Mouse (Mus musculus) right cerebral cortex, postnatal 25 days (tissue): ENCODE results near the gene Gm10639.
"Not testable (repeated sequence)": the region's sequence is repeated elsewhere in the genome, so short reads cannot be mapped to it uniquely, and the experiment has no call there.

Source experiments
- DNase-seq: peaks from one replicate; pipeline ENCODE4 v3.0.0; 2022

Gene Gm10639

DNA sequence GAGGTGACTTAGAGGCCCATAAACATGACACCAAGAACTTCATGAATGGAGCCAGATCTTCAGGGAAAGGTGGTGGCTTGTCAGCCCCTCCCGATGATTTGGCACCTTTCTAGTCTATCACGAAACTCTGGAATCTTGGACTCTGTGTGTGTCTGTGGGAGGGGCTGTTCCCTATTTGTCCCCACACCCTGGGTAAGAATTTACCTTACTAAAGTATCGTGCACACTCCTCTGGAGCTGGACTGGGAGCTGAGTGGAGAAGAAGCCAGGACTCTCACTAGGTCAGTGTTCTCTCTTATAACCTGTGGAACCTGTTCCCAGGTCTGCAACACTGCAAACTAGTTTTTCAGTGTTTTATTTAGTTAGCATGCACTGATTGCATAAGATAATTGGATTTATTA, at the start of gene Gm10639:
Gene Gm10639, plus strand, starts transcription at position 201 of the 400 bp plus-strand sequence.
- not testable (repeated sequence) for DNase-seq

DNA sequence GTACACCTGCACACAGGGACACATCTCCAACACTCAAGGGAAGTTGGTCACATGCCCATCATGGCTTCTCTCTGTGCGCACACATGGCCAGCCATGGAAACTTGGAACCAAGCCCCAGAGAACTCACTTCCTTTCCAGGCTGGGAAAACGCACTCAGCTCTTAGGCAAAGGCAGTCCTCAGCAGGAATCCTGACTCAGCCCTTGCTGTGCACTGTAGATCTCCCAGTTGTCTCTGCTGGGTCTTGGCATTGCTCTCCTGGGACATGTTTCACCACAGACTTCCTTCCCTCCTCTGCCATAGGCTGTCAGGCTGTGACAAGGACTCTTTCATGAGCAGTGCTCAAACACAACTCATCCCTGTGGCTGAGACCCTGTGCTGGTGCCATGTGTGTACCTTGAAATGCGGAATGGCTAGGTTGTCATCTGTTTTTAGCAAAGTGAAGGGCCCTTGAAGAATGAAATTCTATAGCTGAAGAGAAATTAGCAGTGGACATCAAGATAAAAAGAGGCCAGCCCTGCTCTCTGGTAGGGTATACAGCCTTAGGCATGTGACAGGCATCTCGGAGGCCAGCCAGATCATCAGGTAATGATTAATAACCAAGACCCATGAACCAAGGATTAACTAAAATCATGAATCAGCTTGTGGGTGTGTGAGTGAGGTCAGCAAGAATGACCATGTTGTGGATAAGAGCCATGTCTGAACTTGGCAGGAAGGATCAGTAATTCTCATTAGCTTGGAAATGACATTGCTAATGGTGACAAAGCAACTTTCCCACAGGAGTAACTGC, 33.8 kb upstream of the Gm10639 start:
- not testable (repeated sequence) for DNase-seq

DNA sequence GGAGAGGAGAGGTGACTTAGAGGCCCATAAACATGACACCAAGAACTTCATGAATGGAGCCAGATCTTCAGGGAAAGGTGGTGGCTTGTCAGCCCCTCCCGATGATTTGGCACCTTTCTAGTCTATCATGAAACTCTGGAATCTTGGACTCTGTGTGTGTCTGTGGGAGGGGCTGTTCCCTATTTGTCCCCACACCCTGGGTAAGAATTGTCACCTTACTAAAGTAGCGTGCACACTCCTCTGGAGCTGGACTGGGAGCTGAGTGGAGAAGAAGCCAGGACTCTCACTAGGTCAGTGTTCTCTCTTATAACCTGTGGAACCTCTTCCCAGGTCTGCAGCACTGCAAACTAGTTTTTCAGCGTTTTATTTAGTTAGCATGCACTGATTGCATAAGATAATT, 32.8 kb upstream of the Gm10639 start, which contains the start of gene Gm3776:
Gene Gm3776, plus strand, starts transcription at position 216 of the 400 bp plus-strand sequence.
- not testable (repeated sequence) for DNase-seq

DNA sequence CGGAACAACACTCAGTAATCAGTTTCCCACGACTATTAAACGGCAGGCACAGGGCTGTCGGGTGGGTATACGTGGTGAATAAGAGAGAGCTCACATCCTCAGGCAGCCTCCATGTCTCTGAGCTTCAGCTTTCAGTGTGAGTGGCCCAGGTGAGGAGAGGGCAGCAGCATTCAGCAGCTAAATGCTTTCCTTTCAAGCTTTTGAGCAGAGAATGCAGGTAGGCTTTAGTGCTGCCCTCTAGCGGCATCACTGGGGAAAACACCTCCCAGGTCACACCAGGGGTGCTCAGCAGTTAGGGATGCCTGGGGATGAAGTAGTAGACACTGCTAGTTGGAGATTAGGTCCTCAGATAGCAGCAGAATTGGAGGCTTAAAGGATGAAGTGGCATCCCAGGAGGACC, 30.0 kb upstream of the Gm10639 start:
- DNase-seq, result peak; percentile 4

DNA sequence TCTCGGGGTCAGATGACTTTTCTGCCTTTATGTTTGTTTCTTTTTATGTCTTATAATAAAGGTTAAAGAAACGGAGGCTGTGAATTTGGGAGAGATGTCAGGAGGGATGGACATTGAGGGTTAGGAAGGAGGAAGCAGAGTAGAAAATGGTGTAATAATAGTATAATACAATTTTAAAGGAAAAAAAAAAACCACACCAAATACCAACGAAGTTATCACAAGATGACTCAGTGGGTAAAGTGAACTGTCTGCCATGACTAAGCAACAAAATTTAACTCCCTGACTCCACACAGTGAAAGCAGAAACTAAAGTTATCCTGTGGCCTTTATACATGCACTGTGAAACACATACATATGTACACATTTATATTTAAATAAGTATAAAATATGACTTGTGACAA, 18.8 kb upstream of the Gm10639 start:
- not testable (repeated sequence) for DNase-seq

DNA sequence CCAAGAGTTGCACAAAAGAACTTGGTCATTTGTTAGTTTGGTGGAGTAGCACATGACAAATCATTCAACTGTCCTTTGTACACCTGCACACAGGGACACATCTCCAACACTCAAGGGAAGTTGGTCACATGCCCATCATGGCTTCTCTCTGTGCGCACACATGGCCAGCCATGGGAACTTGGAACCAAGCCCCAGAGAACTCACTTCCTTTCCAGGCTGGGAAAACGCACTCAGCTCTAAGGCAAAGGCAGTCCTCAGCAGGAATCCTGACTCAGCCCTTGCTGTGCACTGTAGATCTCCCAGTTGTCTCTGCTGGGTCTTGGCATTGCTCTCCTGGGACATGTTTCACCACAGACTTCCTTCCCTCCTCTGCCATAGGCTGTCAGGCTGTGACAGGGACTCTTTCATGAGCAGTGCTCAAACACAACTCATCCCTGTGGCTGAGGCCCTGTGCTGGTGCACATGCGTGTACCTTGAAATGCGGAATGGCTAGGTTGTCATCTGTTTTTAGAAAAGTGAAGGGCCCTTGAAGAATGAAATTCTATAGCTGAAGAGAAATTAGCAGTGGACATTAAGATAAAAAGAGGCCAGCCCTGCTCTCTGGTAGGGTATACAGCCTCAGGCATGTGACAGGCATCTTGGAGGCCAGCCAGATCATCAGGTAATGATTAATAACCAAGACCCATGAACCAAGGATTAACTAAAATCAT, 7.6 kb upstream of the Gm10639 start:
- DNase-seq, result not testable (repeated sequence)

DNA sequence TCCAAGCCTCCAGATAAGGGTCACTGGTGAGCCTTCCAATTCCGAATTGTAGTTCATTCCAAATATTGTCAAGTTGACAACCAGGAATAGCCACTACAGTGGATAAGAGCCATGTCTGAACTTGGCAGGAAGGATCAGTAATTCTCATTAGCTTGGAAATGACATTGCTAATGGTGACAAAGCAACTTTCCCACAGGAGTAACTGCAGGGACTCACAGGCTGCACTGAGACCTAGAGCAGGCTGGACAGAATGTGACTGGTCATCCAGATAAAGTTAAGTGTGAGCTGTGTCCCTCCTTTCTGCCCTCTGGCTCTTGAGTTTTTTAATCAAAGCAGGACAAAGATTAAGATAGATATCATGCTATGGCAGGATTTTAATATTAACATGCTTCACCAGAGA, 660 bp upstream of the Gm10639 start:
- not testable (repeated sequence) for DNase-seq

DNA sequence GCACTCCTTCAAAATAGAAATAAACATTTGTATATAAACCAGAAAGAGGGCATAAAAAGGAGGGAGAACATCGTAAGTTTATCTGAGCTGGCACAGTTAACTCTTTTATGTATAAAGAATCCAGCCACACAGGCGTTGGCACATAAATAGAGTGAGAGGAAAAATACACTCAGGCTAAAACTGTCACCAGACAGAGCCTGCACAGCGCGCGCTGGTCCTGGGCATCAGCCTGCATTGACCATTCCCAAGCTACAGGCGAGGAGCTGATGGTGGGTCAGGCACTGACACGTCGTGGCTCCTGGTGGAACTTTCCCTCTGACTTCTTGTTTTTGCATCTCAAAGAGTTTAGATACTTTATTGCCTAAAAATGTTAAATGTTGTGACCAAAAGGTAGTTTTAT, 2.7 kb downstream of the Gm10639 start:
- DNase-seq, result not testable (repeated sequence)

DNA sequence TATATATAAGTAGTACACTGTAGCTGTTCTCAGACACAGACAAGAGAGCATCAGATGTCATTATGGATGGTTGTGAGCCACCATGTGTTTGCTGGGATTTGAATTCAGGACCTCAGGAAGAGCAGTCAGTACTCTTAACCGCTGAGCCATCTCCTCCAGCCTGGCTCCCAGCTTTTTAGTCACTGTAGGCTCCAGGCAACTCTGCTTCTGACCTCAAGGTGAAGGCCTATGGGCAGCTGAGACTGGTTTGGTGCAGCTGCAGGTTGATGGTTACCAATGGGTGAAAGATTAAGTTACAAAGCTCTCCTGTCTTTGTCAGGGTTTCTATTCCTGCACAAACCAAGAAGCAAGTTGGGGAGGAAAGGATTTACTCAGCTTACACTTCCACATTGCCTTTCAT, 4.0 kb downstream of the Gm10639 start:
- not testable (repeated sequence) for DNase-seq

DNA sequence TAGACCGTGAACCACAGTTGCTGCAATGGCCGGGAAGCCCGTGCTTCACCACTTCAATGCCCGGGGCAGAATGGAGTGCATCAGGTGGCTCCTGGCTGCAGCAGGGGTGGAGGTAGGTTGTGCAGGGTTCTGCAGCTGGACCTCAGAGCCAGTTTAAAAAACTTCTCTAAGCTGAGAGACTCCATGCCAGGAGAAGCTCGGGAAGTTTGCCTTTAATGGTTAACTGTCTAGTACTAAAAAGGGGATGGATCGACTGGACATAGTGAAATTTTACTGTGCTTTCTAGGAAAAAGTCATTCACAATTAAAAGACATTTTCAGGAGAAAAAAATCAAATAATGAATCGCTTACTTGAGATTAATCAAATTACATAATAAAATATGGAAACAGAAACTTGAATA, 5.1 kb downstream of the Gm10639 start:
- DNase-seq, result not testable (repeated sequence)

DNA sequence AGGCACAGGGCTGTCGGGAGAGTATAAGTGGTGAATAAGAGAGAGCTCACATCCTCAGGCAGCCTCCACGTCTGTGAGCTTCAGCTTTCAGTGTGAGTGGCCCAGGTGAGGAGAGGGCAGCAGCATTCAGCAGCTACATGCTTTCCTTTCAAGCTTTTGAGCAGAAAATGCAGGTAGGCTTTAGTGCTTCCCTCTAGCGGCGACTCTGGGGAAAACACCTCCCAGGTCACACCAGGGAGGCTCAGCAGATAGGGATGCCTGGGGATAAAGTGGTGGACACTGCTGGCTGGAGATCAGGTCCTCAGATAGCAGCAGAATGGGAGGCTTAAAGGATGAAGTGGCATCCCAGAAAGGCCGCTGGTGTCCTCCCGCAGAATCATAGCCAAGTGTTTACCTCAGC, 6.4 kb downstream of the Gm10639 start:
- DNase-seq, result peak; percentile 5

DNA sequence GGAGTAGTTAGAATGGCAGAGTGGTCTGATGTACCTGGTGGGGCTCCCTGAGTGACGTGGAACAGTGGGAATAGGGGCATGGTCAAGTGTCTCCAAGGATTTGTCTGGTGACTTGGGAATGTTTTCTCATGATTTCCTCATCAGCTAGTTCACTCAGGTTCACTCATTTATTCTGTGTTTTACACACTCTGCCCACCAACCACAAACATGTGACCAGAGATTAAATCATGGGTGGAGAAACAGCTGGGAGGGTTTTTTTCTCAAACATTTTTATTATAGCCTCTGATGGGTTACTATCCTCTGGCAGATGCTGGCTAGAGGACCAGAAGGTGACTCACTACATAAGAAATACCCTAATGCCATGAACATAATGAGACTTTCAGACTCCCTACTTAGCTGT, 8.5 kb downstream of the Gm10639 start:
- no peak for DNase-seq

DNA sequence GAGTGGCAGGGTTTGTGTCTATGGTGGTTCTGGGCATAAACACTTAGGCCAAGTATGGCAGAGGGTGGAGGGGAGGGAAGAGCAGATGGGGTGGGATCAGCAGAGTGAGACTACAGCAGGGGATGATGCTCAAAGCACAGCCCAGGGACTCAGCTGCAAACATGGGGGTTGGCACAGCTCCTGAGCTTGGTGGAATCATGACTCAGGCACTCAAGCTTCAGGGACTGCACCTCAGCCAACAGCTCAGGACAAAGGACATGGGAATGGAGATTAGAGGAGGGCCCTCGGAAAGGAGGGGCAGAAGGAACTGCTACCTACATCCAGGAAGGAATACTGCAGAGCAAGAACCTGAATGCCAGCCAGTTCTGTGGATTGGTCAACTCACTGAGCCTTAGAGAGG, 9.4 kb downstream of the Gm10639 start:
- DNase-seq, result not testable (repeated sequence)

DNA sequence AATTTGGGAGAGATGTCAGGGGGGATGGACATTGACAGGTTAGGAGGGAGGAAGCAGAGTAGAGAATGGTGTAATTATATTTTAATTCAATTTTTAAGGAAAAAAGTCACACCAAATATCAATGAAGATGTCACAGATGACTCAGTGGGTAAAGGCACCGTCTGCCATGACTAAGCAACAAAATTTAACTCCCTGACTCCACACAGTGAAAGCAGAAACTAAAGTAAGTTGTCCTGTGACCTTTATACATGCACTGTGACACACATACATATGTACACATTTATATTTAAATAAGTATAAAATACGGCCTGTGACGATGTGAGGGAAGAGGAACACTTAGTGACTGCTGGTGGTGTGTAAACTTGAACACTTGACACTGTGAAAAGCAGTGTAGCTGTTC, 18.4 kb downstream of the Gm10639 start:
- not testable (repeated sequence) for DNase-seq

DNA sequence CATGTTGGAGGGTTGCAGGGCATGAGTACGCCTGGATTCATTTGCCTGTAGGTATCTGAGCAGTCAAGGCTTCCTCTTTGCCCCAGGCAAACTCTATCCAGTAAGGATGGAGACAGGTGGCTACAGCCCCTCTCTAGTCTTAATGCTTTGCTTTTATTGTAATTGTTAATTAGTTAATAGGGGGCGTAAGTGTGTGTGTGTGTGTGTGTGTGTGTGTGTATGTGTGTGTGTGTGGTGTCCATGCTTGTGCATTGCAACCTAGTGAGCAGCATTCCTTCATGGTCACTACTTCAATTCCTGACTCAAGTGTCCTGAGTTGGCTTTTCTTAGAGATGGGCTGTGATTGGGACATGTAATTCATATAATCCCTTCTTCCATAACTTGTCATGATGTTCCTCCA, 25.0 kb downstream of the Gm10639 start, which contains the start of gene Omt2a:
Gene Omt2a, minus strand, starts transcription at position 101 of the 400 bp plus-strand sequence.
- DNase-seq, result no peak

DNA sequence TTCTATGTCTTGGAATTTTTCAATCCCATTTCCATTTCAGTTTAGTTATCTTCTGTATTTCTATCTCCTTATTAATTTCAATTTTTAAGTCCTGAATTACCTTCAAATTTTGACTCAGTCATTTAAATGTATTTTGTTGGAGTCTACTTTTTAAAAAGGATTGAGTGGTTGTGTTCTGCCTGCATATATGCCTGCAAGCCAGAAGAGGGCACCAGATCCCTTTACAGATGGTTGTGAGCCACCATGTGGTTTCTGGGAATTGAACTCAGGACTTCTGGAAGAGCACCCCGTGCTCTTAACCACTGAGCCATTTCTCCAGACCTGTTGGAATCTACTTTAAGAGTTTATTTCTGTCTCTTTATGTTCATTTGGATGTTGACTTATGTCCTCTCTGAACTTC, 29.8 kb downstream of the Gm10639 start:
- DNase-seq, result no peak

DNA sequence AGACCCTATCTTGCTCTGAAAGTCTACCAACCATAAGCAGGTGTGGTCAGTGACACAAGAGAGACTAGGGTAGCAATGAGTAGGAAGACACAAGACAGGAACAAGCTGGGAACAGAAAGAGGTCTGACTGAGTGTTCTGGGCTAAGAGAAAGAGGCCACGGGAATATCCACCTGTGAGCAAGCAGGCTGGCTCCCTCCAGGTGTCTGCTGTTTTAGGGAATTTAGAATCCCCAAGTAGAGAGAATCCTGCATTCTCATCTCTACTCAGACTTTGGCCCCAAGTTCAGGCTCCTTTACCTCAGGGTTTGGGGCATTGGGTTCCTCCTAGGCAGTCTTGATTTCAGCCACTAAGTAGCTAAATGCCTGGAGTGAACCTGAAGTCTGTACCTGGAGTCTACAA, 37.6 kb downstream of the Gm10639 start, which contains the start of gene Omt2b:
Gene Omt2b, plus strand, starts transcription at position 301 of the 400 bp plus-strand sequence.
- DNase-seq, result not testable (repeated sequence)

DNA sequence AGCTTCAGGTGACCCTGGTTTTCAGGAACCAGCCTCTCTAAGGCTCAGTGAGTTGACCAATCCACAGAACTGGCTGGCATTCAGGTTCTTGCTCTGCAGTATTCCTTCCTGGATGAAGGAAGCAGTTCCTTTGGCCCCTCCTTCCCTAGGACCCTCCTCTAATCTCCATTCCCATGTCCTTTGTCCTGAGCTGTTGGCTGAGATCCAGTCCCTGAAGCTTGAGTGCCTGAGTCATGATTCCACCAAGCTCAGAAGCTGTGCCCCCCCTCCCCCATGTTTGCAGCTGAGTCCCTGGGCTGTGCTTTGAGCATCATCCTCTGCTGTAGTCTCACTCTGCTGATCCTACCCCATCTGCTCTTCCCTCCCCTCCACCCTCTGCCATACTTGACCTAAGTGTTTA, 47.3 kb downstream of the Gm10639 start:
- not testable (repeated sequence) for DNase-seq

DNA sequence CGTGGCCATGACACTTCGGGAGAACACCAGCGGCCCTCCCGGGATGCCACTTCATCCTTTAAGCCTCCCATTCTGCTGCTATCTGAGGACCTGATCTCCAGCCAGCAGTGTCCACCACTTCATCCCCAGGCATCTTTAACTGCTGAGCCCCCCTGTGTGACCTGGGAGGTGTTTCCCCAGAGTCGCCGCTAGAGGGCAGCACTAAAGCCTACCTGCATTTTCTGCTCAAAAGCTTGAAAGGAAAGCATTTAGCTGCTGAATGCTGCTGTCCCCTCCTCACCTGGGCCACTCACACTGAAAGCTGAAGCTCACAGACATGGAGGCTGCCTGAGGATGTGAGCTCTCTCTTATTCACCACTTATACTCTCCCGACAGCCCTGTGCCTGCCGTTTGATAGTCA, 50.6 kb downstream of the Gm10639 start:
- peak; percentile 6 for DNase-seq

DNA sequence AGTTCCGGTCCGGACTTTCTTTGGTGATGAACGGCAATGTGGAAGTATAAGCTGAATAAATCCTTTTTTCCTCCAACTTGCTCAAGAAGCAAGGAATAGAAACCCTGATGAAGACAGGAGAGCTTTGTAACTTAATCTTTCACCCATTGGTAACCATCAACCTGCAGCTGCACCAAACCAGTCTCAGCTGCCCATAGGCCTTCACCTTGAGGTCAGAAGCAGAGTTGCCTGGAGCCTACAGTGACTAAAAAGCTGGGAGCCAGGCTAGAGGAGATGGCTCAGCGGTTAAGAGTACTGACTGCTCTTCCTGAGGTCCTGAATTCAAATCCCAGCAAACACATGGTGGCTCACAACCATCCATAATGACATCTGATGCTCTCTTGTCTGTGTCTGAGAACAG, 52.8 kb downstream of the Gm10639 start:
- DNase-seq, result not testable (repeated sequence)

DNA sequence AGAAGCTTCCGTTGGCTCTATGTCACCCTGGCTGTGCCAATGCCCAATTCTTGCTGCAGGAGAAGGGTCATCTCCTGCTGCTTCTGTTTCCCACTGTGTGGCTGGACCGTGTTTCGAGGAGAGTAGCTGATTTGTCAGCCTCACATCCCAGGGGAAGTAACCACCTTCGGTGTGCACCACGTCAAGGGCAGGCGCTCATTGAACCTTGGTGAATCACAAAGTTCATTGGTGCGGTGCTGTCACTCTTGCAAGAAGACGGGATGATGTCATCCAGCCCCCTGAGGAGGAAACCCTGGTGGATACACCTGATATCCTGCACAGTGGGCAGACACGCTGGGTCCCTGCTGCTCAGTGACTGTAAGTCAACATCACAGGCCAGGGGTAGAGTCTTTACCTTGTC, 53.3 kb downstream of the Gm10639 start:
- DNase-seq, result not testable (repeated sequence)

DNA sequence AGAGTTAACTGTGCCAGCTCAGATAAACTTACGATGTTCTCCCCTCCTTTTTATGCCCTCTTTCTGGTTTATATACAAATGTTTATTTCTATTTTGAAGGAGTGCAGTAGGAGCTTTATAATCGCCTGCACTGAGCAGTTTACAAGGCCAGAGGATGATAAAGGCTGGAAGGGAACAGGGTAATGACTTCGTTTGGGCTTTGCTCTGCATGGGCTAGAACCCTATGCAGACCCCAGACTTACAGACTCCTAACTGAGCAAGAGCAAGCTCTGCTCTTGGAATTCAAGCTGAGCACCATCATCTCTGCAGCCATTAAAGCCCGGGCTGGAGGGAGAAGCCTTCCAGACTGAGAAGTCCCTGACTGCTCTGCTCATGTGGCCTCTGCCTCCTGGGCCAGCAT, 55.5 kb downstream of the Gm10639 start:
- DNase-seq, result not testable (repeated sequence)

DNA sequence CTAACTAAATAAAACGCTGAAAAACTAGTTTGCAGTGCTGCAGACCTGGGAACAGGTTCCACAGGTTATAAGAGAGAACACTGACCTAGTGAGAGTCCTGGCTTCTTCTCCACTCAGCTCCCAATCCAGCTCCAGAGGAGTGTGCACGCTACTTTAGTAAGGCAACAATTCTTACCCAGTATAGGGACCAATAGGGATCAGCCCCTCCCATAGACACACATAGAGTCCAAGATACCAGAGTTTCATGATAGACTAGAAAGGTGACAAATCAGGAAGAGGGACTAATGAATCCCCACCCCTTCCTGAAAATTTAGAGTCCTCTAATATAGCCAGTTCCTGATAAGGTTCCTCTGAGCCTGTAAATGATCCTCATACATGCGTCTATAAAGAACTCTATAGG, 57.3 kb downstream of the Gm10639 start:
- no peak for DNase-seq
